Mouse (Mus musculus): ENCODE data around the gene Apod.
"Not testable (repeated sequence)": the region's sequence is repeated elsewhere in the genome, so short reads cannot be mapped to it uniquely, and the experiment has no call there.

Gene Apod

DNA sequence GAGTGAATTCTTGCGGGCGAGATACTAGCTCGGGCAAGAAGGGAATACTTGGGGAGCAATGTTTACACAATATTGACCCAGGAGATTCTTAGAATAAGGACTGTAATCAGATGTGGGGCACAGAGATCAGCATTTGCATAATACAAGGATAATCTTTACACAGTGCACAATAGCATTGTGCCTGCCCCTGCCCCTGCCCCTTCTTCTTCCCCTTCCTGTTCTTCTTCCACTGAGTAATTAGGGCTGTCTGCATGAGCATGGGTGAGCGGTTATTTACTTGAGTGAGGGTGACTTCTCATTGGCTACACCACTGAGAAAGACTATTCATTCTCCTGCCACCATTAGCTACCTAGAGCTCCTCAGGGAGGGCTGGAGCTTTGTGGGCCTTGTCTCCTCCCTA, 6.9 kb upstream of the Apod start:
- no peak for DNase-seq (ENCODE audit: low spot score in 2 of 2)

DNA sequence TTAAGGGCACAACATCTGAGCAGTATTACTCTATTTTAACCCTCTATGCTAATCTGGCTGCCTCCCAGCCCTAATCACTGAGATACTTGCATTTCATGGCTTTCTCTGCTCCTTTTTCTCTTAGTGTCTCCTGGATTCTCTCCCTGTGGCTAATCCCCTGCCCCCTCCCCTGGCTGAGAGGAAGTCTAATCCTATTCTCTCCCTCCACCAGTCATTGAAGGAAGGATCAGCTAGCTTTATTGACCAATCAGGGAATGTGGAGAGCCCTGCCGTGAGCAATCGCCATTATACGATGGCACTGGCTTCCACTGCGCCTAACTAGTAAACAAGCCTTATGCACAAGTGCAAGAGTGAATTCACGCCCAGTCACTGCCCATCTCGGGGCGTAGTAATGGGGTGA, 6.3 kb upstream of the Apod start:
- DNase-seq (ENCODE audit: low spot score in 2 of 2), result no peak

- DNase-seq (ENCODE audit: low spot score in 2 of 2), result not testable (repeated sequence)
These were observed 5.1 kb upstream of the Apod start for GRCm38 (mm10) chr16:31319723-31320122.

- no peak for DNase-seq (ENCODE audit: low spot score in 2 of 2)
These were observed 4.7 kb upstream of the Apod start for GRCm38 (mm10) chr16:31319316-31319715.

DNA sequence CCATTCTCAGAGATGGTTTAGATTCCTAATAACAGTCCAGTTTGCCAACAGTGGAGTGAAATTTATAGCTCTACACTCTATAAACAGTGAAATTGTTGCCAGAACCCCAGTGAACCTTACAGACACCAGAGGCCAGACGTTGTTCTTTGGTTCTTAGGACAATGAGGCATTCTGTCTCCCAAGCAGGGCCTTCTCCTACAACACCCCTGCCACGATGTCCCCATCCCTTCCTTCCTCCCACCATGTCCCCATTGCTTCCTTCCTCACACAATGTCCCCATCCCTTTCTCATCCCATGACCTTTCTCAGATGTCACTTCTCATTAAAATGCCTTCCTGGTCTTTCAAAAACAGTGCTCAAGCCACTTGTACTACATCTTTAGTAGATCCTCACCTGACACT, 3.8 kb upstream of the Apod start:
- no peak for DNase-seq (ENCODE audit: low spot score in 2 of 2)

DNA sequence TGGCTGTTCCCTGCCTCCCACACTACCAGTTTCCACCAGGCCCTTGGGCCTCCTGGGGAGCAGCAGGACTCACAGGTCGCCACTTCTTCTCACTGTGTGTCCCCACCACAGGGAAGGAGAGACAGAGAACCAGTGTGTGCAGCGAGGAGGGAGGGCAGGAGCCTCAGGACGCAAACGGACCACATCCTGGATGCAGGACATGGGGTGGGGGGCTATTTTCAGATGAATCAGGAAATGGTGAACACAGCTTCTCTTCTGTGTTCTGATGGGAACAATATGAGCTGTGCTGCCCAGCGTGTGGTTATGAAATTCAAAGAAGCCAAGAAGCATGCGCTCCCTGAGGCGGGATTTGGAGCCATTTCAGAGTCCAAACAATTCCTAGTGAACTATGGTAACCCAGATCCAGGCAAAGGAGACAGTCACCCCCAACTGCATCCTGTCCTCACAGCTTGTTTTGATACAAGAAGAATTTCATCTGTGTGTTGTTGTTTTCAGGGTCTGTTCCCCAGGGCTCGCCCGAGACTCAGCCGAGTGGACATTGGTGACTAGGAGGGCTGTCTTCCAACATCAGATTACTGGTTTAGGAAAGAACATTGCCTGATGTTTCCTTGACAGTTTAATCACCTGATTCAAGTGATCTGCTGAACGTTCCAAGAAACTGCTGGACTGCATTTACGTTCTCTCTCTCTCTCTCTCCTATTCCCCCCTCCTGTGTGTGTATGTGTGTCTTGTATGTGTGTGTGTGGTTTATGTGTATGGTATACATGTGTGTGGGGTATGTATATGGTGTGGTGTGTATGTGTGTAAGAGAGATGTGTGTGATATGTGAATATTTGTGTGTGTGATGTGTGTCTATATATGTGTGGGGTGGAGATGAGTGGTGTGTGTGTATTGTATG, 1.9 kb upstream of the Apod start:
- peak in 1 of 2 experiments; percentile 18 for DNase-seq (ENCODE audit: low spot score in 2 of 2)

GRCm38 (mm10) chr16:31315294-31315693, 686 bp upstream of the Apod start:
- DNase-seq (ENCODE audit: low spot score in 2 of 2), result peak in 1 of 2 experiments; percentile 20

DNA sequence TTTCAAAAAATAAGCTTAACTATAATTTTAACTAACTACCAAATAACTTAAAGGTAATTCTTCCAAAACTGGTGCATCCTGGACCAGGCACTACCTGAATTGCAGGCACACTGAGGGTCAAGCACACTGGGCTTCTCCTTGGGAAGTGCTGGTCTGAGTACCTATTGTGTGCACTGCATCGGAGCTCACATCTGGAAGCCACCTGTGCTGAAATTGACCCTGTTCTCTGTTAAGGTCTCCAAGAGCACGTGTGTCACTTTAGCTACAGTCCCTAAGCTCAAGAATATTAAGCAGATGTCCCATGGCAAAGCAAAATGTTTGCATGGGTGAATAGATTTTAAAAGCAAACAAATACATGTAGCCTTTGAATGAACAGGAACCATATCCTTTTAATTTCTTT, 997 bp downstream of the Apod start:
- DNase-seq (ENCODE audit: low spot score in 2 of 2), result no peak

DNA sequence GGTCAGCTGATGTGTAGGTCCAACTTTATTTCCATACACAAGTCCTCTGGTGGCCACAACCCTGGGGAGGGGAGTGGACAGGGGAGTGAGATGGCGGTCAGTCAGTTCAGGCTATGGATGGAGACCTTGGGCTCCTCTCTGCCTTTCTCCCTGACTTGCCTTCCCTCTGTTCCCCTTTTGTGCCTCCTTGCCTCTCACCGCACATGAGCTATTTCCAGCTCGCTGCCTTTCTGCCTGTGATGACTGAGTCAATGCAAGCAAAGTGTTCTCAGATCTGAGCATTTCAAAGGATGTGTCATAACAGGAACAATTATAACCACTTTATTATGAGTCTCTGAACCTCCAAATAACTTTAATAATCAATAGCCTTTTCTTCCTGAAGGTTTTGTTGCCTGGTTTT, 2.3 kb downstream of the Apod start:
- DNase-seq (ENCODE audit: low spot score in 2 of 2), result peak in 1 of 2 experiments; percentile 50

- DNase-seq (ENCODE audit: low spot score in 2 of 2), result no peak
These were observed 9.2 kb downstream of the Apod start for GRCm38 (mm10) chr16:31305199-31305919.

GRCm38 (mm10) chr16:31303276-31303675, 11.3 kb downstream of the Apod start:
- DNase-seq (ENCODE audit: low spot score in 2 of 2), result no peak

- DNase-seq (ENCODE audit: low spot score in 2 of 2), result no peak
These were observed 13.6 kb downstream of the Apod start for GRCm38 (mm10) chr16:31300883-31301532.

- DNase-seq (ENCODE audit: low spot score in 2 of 2), result no peak
These were observed 14.1 kb downstream of the Apod start for GRCm38 (mm10) chr16:31300467-31300866.

DNA sequence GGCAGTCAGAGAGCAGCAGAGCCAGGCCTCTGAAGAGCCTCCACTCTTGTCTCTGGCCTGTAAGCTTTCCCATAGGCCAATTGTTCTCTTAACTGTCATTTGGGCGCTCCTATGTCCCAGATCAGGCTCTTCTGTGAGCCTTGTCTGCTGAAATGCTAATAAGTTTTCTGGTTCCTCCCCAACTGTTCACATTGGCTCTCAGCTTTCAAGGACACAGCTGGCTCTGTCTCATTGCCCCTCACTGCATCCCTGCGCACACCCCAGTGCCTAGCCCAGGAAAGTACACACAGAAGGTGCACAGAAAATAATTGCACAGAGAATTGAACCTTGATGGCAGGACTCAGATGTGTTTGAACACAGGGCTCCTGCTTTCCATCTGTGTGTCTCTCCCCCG, 14.7 kb downstream of the Apod start:
- no peak for DNase-seq (ENCODE audit: low spot score in 2 of 2)

GRCm38 (mm10) chr16:31299164-31299959, 15.2 kb downstream of the Apod start:
- no peak for DNase-seq (ENCODE audit: low spot score in 2 of 2)

- no peak for DNase-seq (ENCODE audit: low spot score in 2 of 2)
These were observed 17.5 kb downstream of the Apod start for GRCm38 (mm10) chr16:31297113-31297512.

- DNase-seq (ENCODE audit: low spot score in 2 of 2), result no peak
These were observed 20.8 kb downstream of the Apod start for GRCm38 (mm10) chr16:31293761-31294160.

- no peak for DNase-seq (ENCODE audit: low spot score in 2 of 2)
These were observed 23.8 kb downstream of the Apod start for GRCm38 (mm10) chr16:31290751-31291365.

GRCm38 (mm10) chr16:31290281-31290680, 24.3 kb downstream of the Apod start:
- DNase-seq (ENCODE audit: low spot score in 2 of 2), result peak; percentile 68 to 87

- DNase-seq (ENCODE audit: low spot score in 2 of 2), result peak in 1 of 2 experiments; percentile 68
These were observed 26.9 kb downstream of the Apod start for GRCm38 (mm10) chr16:31287712-31288111.

Measured in left cerebral cortex, adult 9 months (tissue).